19 mouse cellular contexts compared by ENCODE assay signal in the genomic region with DNA sequence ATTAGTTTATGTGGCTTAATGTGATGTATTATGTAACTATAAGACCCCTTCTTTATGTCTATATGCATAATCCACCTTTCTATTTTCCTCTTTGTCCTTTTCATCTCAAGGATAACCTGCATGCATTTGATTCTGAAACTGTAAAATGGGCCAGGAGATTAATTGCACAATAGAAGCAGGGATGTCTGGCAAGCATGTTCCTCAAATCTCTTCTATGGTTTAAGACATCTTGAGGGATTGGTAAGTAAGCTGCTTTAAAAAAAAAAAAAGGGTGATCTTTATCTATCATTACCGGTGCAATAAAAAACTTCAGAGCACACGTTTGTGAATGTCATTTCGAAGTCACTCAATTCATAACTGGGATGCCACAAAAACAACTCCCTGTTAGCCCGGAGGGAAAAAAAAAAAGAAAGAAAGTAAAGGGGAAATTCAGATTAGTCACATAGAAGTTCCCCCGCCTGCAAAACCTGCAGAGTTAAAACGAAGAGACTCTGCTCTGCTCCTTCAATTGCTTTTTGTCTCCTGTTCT. TPM values are rescaled to one million over a fixed set of nuclear protein-coding genes. Genes with fewer than 3 reads are reported as not detected.
"Had no signal": no experiment of that assay in that cellular context is flagged by ENCODE, and none has a peak within 500 bp of the region (broad histone marks: within the 10 kb centered on the region; RNA-seq: fewer than 3 reads in every experiment).

A gene (plus strand): TSS at position 479 of the 529 bp plus-strand sequence.

- H3K9me3 ChIP-seq: kidney, embryonic 15.5 days; limb, embryonic 10.5 days; liver, embryonic 12.5 days; lung, embryonic 15.5 days; midbrain, embryonic 13.5 days; neural tube, embryonic 15.5 days had no signal

- H3K4me1 ChIP-seq: liver, embryonic 12.5 days; midbrain, embryonic 13.5 days; neural tube, embryonic 15.5 days had no signal

- H3K27ac ChIP-seq: kidney, embryonic 15.5 days; left cerebral cortex, adult 2 months; limb, embryonic 10.5 days; liver, embryonic 12.5 days; lung, embryonic 15.5 days; macrophage; midbrain, embryonic 13.5 days; neural tube, embryonic 15.5 days had no signal

- H3K9ac ChIP-seq: kidney, embryonic 15.5 days; liver, embryonic 12.5 days; lung, embryonic 15.5 days; midbrain, embryonic 13.5 days; neural tube, embryonic 15.5 days had no signal

- ATAC-seq: liver, embryonic 12.5 days; midbrain, embryonic 13.5 days had no signal

- H3K36me3 ChIP-seq: kidney, embryonic 15.5 days; limb, embryonic 10.5 days; liver, embryonic 12.5 days; lung, embryonic 15.5 days; midbrain, embryonic 13.5 days; neural tube, embryonic 15.5 days had no signal

- H3K27me3 ChIP-seq: liver, embryonic 12.5 days; lung, embryonic 15.5 days; midbrain, embryonic 13.5 days; neural tube, embryonic 15.5 days had no signal

- DNase-seq: kidney, adult 2 months; lung, postnatal 14 days; right cerebral cortex, adult 18-20 months; right cerebral cortex, postnatal 25 days had no signal

- H3K4me3 ChIP-seq: kidney, embryonic 15.5 days; left cerebral cortex, adult 2 months; limb, embryonic 10.5 days; liver, embryonic 12.5 days; lung, embryonic 15.5 days; midbrain, embryonic 13.5 days; neural tube, embryonic 15.5 days had no signal

- H3K4me2 ChIP-seq: kidney, embryonic 15.5 days; liver, embryonic 12.5 days; lung, embryonic 15.5 days; midbrain, embryonic 13.5 days; neural tube, embryonic 15.5 days had no signal

RNA-seq across cellular contexts. Expression of the gene that starts here (rescaled TPM):
- total RNA-seq: layer of hippocampus, adult 18-20 months; layer of hippocampus, postnatal 10 days; left cerebral cortex, adult 2 months; left cerebral cortex, postnatal 14 days; midbrain, postnatal 0 days had no signal
- polyA plus RNA-seq: kidney, adult 2 months; liver, embryonic 12.5 days; lung, embryonic 15.5 days; midbrain, embryonic 13.5 days; midbrain, postnatal 0 days; neural tube, embryonic 11.5 days; neural tube, embryonic 15.5 days; small intestine, adult 2 months; urinary bladder, adult 2 months had no signal
